In the genomic region with DNA sequence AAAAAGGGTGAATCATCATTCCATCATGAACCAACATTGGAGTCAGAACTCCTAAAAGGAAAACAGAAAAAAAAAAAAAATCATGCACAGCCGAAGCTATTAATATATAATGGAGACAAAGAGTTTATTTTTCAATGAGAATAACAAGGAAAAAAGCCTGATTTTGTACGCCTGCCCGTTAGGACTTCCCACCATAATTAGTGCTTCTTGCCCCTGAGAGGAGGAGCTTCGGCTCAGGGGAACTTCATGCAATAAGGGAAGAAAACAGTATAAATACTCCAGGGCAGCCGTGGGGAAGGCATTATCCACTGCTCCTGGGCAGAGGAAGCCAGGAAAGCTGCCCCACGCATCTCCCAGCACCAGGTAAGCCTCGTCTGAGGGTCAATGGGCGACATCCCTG, we compare ENCODE assay signal across 19 mouse cellular contexts. TPM values are rescaled to one million over a fixed set of nuclear protein-coding genes. Genes with fewer than 3 reads are reported as not detected.
"Had no signal": no experiment of that assay in that cellular context is flagged by ENCODE, and none has a peak within 500 bp of the region (broad histone marks: within the 10 kb centered on the region; RNA-seq: fewer than 3 reads in every experiment).

Gene Col10a1 (plus strand): TSS at position 301 of the 400 bp plus-strand sequence.

- H3K9ac ChIP-seq: lung, embryonic 15.5 days; midbrain, embryonic 13.5 days; midbrain, embryonic 15.5 days; neural tube, embryonic 12.5 days; stomach, embryonic 15.5 days had no signal

- DNase-seq: lung, adult 2 months; lung, postnatal 14 days; lung, postnatal 36 days; right cerebral cortex, postnatal 14 days; thymus, adult 2 months; thymus, postnatal 25 days; thymus, postnatal 4 days had no signal

- H3K9me3 ChIP-seq: lung, embryonic 15.5 days; megakaryocyte, embryonic 14.5 days; midbrain, embryonic 13.5 days; midbrain, embryonic 15.5 days; neural tube, embryonic 12.5 days; stomach, embryonic 15.5 days had no signal

- H3K27me3 ChIP-seq: lung, embryonic 15.5 days; megakaryocyte, embryonic 14.5 days; midbrain, embryonic 13.5 days; midbrain, embryonic 15.5 days; neural tube, embryonic 12.5 days; stomach, embryonic 15.5 days had no signal

- H3K4me2 ChIP-seq: lung, embryonic 15.5 days; midbrain, embryonic 11.5 days; midbrain, embryonic 13.5 days; midbrain, embryonic 15.5 days; neural tube, embryonic 12.5 days; stomach, embryonic 15.5 days had no signal

- H3K27ac ChIP-seq: lung, embryonic 15.5 days; macrophage; midbrain, embryonic 13.5 days; midbrain, embryonic 15.5 days; neural tube, embryonic 12.5 days; stomach, embryonic 15.5 days; stomach, postnatal 0 days had no signal

- H3K36me3 ChIP-seq: lung, embryonic 15.5 days; midbrain, embryonic 13.5 days; midbrain, embryonic 15.5 days; neural tube, embryonic 12.5 days; stomach, embryonic 15.5 days had no signal

- H3K4me1 ChIP-seq: lung, embryonic 15.5 days; megakaryocyte, embryonic 14.5 days; neural tube, embryonic 12.5 days; stomach, embryonic 15.5 days had no signal

- H3K4me3 ChIP-seq: lung, embryonic 15.5 days; megakaryocyte, embryonic 14.5 days; midbrain, embryonic 13.5 days; midbrain, embryonic 15.5 days; neural tube, embryonic 12.5 days; stomach, embryonic 15.5 days had no signal

- ATAC-seq: lung, postnatal 0 days; midbrain, embryonic 13.5 days; midbrain, embryonic 15.5 days had no signal

RNA-seq across cellular contexts. Expression of gene Col10a1, which starts in this region (rescaled TPM):
- polyA plus RNA-seq: macrophage; midbrain, embryonic 11.5 days; spleen, adult 2 months; testis, adult 2 months had no signal
